Mouse (Mus musculus): Measurements from ENCODE around the gene Nuak1. TPM values are rescaled to one million over a fixed set of nuclear protein-coding genes. Genes with fewer than 3 reads are reported as not detected.

The Nuak1 gene
- total RNA-seq, 1 experiment from 2014 or later: 0.40 TPM

DNA sequence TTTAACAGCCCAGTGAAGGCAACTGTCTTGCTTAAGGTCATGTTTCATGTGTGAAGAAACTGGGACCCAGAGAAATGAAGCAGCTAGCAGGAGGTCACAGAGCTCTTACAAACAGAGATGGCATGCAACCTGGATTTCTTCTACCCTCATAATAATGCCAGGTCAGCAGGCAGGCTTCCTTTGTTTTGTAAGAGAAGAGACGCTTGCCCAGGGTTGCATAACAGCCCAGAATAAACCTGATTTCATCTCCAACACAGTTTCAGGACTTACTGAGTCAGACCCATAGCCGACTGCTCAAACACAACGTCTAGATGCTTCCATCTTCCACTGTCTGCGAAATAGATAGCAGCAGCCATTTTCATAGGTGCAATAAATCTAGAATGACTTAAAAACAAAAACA is 105.0 kb downstream of the Nuak1 start:
- ATAC-seq (replicated peaks in 1 of 2; ENCODE audit: insufficient read depth in 1 of 2, low FRiP score in 2 of 2, low TSS enrichment in 1 of 2, low read depth in 1 of 2, poor library complexity in 2 of 2, severe bottlenecking in 2 of 2): no peak

DNA sequence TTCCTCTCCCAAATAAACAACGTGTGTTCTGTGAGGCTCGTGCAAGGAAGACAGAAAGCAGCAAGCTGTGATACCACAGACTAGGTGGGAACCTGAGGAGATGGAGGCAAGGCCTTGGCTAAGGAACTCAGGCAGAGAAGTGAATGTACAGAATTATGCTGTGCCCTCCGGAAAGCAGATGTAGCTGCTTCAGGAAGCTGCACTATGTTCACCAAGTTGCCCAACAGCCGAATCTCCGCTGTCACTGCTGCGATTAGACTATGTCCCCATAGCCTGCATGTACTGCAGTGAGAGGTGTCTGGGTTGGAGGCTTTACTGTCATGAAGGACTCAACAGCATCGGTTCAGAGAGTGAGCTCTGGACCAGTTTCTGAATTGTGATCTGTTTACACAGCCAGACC is 110.6 kb downstream of the Nuak1 start:
- ATAC-seq (replicated peaks in 1 of 2; ENCODE audit: insufficient read depth in 1 of 2, low FRiP score in 2 of 2, low TSS enrichment in 1 of 2, low read depth in 1 of 2, poor library complexity in 2 of 2, severe bottlenecking in 2 of 2): no peak

DNA sequence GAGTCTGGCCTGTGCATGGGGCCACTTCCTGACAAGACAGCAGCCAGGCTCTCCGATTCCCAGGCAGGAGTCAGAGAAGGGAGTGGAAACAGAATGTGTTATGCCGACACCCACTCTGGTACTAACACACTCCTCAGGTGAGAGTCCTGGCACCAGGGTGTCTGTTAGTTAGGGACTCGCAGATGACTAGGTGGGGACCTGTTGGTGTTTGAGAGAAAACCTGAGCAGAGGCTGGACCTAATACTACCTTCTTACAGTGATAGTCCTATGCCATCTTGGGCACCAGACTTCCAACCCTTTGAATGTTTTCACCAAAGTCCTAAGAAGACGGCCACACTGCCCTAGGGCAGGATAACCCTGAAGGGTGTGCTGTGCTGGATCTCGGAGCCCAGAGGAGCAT is 111.1 kb downstream of the Nuak1 start:
- no peak for ATAC-seq (replicated peaks in 1 of 2; ENCODE audit: insufficient read depth in 1 of 2, low FRiP score in 2 of 2, low TSS enrichment in 1 of 2, low read depth in 1 of 2, poor library complexity in 2 of 2, severe bottlenecking in 2 of 2)

DNA sequence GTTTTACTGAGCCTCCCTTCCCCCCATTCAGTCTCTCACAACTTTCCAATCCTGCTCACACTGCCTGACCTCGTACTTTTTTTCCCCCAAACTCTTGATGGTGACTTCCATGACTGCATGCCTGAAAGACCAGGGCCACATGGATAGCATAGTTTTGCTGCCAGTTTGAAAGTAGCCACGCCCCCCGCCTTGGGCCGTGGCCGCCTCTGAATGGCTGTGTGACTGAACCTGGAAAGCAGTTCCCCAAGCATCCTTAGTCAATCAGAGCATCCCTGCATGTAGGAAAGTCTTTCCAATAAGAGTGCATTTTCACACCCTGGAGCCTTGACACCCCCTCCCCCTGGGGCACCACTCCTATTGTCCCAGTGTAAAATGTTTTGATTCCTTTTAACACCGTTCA is 116.4 kb downstream of the Nuak1 start:
- no peak for ATAC-seq (replicated peaks in 1 of 2; ENCODE audit: insufficient read depth in 1 of 2, low FRiP score in 2 of 2, low TSS enrichment in 1 of 2, low read depth in 1 of 2, poor library complexity in 2 of 2, severe bottlenecking in 2 of 2)

Other genes starting within 250 kb of the Nuak1 start
- 30.3 and 46.7 TPM in 2 replicates for gene Ckap4, start 93.5 kb upstream of the Nuak1 start, total RNA-seq (2017)
- 21.7 and 24.8 TPM in 2 replicates for gene Tcp11l2, start 136.0 kb upstream of the Nuak1 start, total RNA-seq (2017)
- 26.5 and 33.6 TPM in 2 replicates for gene Polr3b, start 181.7 kb upstream of the Nuak1 start, total RNA-seq (2017)